Mouse (Mus musculus): Measurements from ENCODE around the gene Uhrf1.

DNA sequence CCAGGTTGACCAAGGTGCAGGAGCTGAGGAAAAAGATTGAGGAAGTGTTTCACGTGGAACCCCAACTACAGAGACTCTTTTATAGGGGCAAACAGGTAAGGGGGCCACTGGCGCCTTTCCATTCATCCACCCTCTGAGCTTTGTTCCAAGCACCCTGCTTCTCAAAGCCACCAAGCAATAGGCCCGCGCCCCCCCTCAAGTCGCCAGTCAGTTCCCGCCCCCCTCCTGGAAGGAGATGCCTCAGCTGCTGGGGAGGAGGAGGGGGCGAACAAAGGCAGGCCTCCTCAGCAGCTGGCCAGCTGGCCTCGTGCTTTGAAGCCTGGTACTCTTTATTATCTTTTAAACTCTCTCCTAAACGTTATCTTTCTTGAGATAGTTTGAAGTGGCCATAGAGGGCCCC, 2.0 kb downstream of the Uhrf1 start:
- TF ChIP-seq GATA1 (IDR thresholded peaks at IDR 0.05; ENCODE audit: borderline replicate concordance, low read length) (no peak), FLI1 (IDR thresholded peaks at IDR 0.05; ENCODE audit: low read length) (no peak)
